ENCODE assay signal across 17 mouse cellular contexts in the genomic region with DNA sequence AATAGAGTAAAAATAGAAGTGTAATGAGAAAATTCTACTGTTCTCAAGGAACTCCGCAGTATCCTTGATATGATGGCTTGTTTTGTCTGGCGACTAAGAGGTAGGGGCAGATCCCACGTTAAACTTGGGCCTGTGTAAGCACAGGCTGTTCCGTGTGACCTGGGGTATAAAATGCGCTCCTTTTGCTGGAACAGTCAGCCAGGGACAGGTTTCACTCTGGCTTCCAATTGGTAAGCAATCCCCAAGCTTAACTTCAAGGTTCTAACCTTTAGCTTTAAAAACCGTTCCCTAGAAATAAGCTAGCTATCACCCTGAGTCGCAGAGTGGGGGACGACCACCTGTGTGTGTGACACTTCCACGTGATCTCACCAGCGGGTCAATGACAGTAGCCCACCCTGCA.
"Had no signal": no experiment of that assay in that cellular context is flagged by ENCODE, and none has a peak within 500 bp of the region (broad histone marks: within the 10 kb centered on the region; RNA-seq: fewer than 3 reads in every experiment).

No protein-coding gene starts in this region.

- ATAC-seq: liver, postnatal 0 days; lung, postnatal 0 days; midbrain, embryonic 15.5 days had no signal

- H3K4me1 ChIP-seq: liver, embryonic 15.5 days; lung, embryonic 15.5 days; midbrain, embryonic 12.5 days; midbrain, embryonic 15.5 days; neural tube, embryonic 12.5 days had no signal

- H3K9ac ChIP-seq: liver, embryonic 15.5 days; liver, postnatal 0 days; lung, embryonic 15.5 days; midbrain, embryonic 12.5 days; midbrain, embryonic 15.5 days; neural tube, embryonic 12.5 days had no signal

- H3K27me3 ChIP-seq: liver, embryonic 15.5 days; lung, embryonic 15.5 days; megakaryocyte, embryonic 14.5 days; midbrain, embryonic 12.5 days; midbrain, embryonic 15.5 days; neural tube, embryonic 12.5 days had no signal

- H3K27ac ChIP-seq: liver, embryonic 15.5 days; lung, embryonic 15.5 days; macrophage; midbrain, embryonic 12.5 days; midbrain, embryonic 15.5 days; neural tube, embryonic 12.5 days had no signal

- H3K4me2 ChIP-seq: liver, embryonic 15.5 days; lung, embryonic 15.5 days; midbrain, embryonic 12.5 days; midbrain, embryonic 15.5 days; neural tube, embryonic 12.5 days had no signal

- H3K36me3 ChIP-seq: liver, embryonic 15.5 days; lung, embryonic 15.5 days; midbrain, embryonic 12.5 days; midbrain, embryonic 15.5 days; neural tube, embryonic 12.5 days had no signal

- H3K9me3 ChIP-seq: liver, embryonic 15.5 days; lung, embryonic 15.5 days; megakaryocyte, embryonic 14.5 days; midbrain, embryonic 12.5 days; midbrain, embryonic 15.5 days; neural tube, embryonic 12.5 days had no signal

- DNase-seq: liver, postnatal 0 days; lung, adult 2 months; lung, postnatal 14 days; lung, postnatal 36 days; right cerebral cortex, postnatal 14 days; spleen, adult 18-20 months; thymus, adult 18-20 months; thymus, postnatal 14 days; thymus, postnatal 36 days had no signal

- H3K4me3 ChIP-seq: liver, embryonic 15.5 days; lung, embryonic 15.5 days; megakaryocyte, embryonic 14.5 days; midbrain, embryonic 12.5 days; midbrain, embryonic 15.5 days; neural tube, embryonic 12.5 days had no signal
